Mouse (Mus musculus) midbrain, embryonic 14.5 days (tissue): Measurements from ENCODE around the gene Tmem254b. TPM values are rescaled to one million over a fixed set of nuclear protein-coding genes. Genes with fewer than 3 reads are reported as not detected.
"Not testable (repeated sequence)": the region's sequence is repeated elsewhere in the genome, so short reads cannot be mapped to it uniquely, and the experiment has no call there.

ENCODE experiments used
- ATAC-seq: fragments of 200-750 bp; cut with Nextera tagmentation; 2 replicates; pipeline ENCODE4 v1.8.0; 2017; ENCODE audit warnings: moderate number of reproducible peaks, moderate library complexity; ENCODE audit not compliant: low FRiP score, low TSS enrichment
- DNase-seq: peaks from one replicate; pipeline ENCODE4 v3.0.0-alpha.2; 2015
- H3K27ac ChIP-seq: fragments of 300-500 bp; sonication (generic); replicated peaks from 2 replicates; pipeline ENCODE4 v1.5.1; 2014; ENCODE audit warnings: mild to moderate bottlenecking, low read depth, low read length, moderate library complexity
- H3K27me3 ChIP-seq: fragments of 300-500 bp; sonication (generic); 2 replicates; pipeline ENCODE4 v1.6.1; 2014; ENCODE audit warnings: low read length, control low read depth, mixed read lengths; ENCODE audit not compliant: control insufficient read depth, insufficient read depth
- H3K36me3 ChIP-seq: fragments of 300-500 bp; sonication (generic); 2 replicates; pipeline ENCODE4 v1.6.1; 2014; ENCODE audit warnings: low read length, control low read depth; ENCODE audit not compliant: control insufficient read depth, insufficient read depth
- H3K4me1 ChIP-seq: fragments of 300-500 bp; sonication (generic); 2 replicates; pipeline ENCODE4 v1.6.1; 2014; ENCODE audit warnings: mild to moderate bottlenecking, antibody characterized with exemption, low read length, control low read depth; ENCODE audit not compliant: control insufficient read depth, insufficient read depth
- H3K4me2 ChIP-seq: fragments of 300-500 bp; sonication (generic); 2 replicates; pipeline ENCODE4 v1.6.1; 2014; ENCODE audit warnings: mild to moderate bottlenecking, low read length, moderate library complexity
- H3K4me3 ChIP-seq: fragments of 300-500 bp; sonication (generic); replicated peaks from 2 replicates; pipeline ENCODE4 v1.5.1; 2014; ENCODE audit warnings: low read depth, low read length
- H3K9ac ChIP-seq: fragments of 300-500 bp; sonication (generic); replicated peaks from 2 replicates; pipeline ENCODE4 v1.6.1; 2014; ENCODE audit warnings: mild to moderate bottlenecking, low read length, moderate library complexity
- H3K9me3 ChIP-seq: fragments of 300-500 bp; sonication (generic); 2 replicates; pipeline ENCODE4 v1.6.1; 2016; ENCODE audit warnings: low read length, control low read depth, mixed read lengths; ENCODE audit not compliant: control insufficient read depth
- WGBS: fragments of 180-500 bp; shearing (Covaris S2); extraction: QIAGEN DNeasy Blood & Tissue Kit; methylation state at CpG from one replicate; pipeline ENCODE4 v1.1.7; 2014; 5-methylcytosine and 5-hydroxymethylcytosine counted together
- polyA plus RNA-seq: library from polyadenylated mRNA; unstranded; fragments of >200 nt; fragmentation: Nextera tagmentation; extraction: Ambion mirVana; gene quantifications from 2 replicates; pipeline ENCODE4 v1.2.1, GENCODE M21; 2014

The Tmem254b gene
- polyA plus RNA-seq, 1 experiment from 2014 or later, result 23.7 TPM

- not testable (repeated sequence) for H3K9ac ChIP-seq, H3K36me3 ChIP-seq, DNase-seq, H3K4me1 ChIP-seq, H3K27ac ChIP-seq, ATAC-seq, H3K4me2 ChIP-seq, H3K4me3 ChIP-seq, H3K9me3 ChIP-seq, H3K27me3 ChIP-seq
- no CpG with 5 or more reads among the region's 6 CpGs for WGBS
Measured at GRCm38 (mm10) chr14:26175028-26175427, 31.8 kb downstream of the Tmem254b start.

- WGBS, result no CpG with 5 or more reads among the region's 3 CpGs
- not testable (repeated sequence) for H3K9ac ChIP-seq, ATAC-seq, H3K4me1 ChIP-seq, H3K36me3 ChIP-seq, H3K4me2 ChIP-seq, H3K9me3 ChIP-seq, H3K4me3 ChIP-seq, H3K27me3 ChIP-seq, DNase-seq, H3K27ac ChIP-seq
Measured at GRCm38 (mm10) chr14:26173955-26174354, 32.9 kb downstream of the Tmem254b start.

GRCm38 (mm10) chr14:26165266-26165665 lies 41.6 kb downstream of the Tmem254b start:
- not testable (repeated sequence) for H3K4me2 ChIP-seq, H3K4me1 ChIP-seq, H3K27me3 ChIP-seq, H3K36me3 ChIP-seq, H3K27ac ChIP-seq, H3K4me3 ChIP-seq, H3K9me3 ChIP-seq, DNase-seq, H3K9ac ChIP-seq, ATAC-seq
- WGBS, result no CpG with 5 or more reads among the region's 12 CpGs

- ATAC-seq, H3K36me3 ChIP-seq, H3K4me3 ChIP-seq, H3K9ac ChIP-seq, H3K27me3 ChIP-seq, H3K27ac ChIP-seq, H3K4me2 ChIP-seq, H3K9me3 ChIP-seq, H3K4me1 ChIP-seq, DNase-seq: not testable (repeated sequence)
- no CpG with 5 or more reads among the region's 5 CpGs for WGBS
Measured at GRCm38 (mm10) chr14:26162423-26162822, 44.4 kb downstream of the Tmem254b start.

- not testable (repeated sequence) for H3K36me3 ChIP-seq, H3K27me3 ChIP-seq, H3K27ac ChIP-seq, H3K4me3 ChIP-seq, H3K9ac ChIP-seq, DNase-seq, H3K4me2 ChIP-seq, H3K9me3 ChIP-seq, H3K4me1 ChIP-seq, ATAC-seq
- no CpG with 5 or more reads among the region's 9 CpGs for WGBS
Measured at GRCm38 (mm10) chr14:26161156-26161555, 45.7 kb downstream of the Tmem254b start.

GRCm38 (mm10) chr14:26156032-26156431 lies 50.8 kb downstream of the Tmem254b start:
- H3K4me1 ChIP-seq, H3K27ac ChIP-seq, H3K9me3 ChIP-seq, H3K4me2 ChIP-seq, H3K4me3 ChIP-seq, H3K9ac ChIP-seq, DNase-seq, ATAC-seq, H3K27me3 ChIP-seq, H3K36me3 ChIP-seq: not testable (repeated sequence)
- no CpG with 5 or more reads among the region's 7 CpGs for WGBS

Other genes starting within 250 kb of the Tmem254b start
- 2.0 and 3.0 TPM in 2 replicates for gene Duxbl1, start 228.5 kb downstream of the Tmem254b start, polyA plus RNA-seq
- gene Gm9780, start 164.3 kb downstream of the Tmem254b start, polyA plus RNA-seq, result 1.8 and 3.9 TPM in 2 replicates
- gene Tmem254c, start 139.7 kb downstream of the Tmem254b start, polyA plus RNA-seq, result 18.3 and 29.7 TPM in 2 replicates
- not detected in 2 replicates for gene Cphx2, start 125.5 kb downstream of the Tmem254b start, polyA plus RNA-seq
- not detected in 2 replicates for gene Cphx3, start 124.7 kb downstream of the Tmem254b start, polyA plus RNA-seq
- gene Duxbl2, start 88.7 kb downstream of the Tmem254b start, polyA plus RNA-seq, result 0.72 and 5.5 TPM in 2 replicates
- gene Plac9b, start 24.6 kb downstream of the Tmem254b start, polyA plus RNA-seq, result 1.4 and 5.9 TPM in 2 replicates
- gene Duxbl3, start 50.9 kb upstream of the Tmem254b start, polyA plus RNA-seq, result 1.2 and 3.6 TPM in 2 replicates